Mouse (Mus musculus) spleen, adult 2 months (tissue): ENCODE results near the gene Trp73. TPM values are rescaled to one million over a fixed set of nuclear protein-coding genes. Genes with fewer than 3 reads are reported as not detected.

ENCODE experiments used
- DNase-seq, 2 experiments: peaks; one replicate each; pipeline versions ENCODE4 v3.0.0 to v3.0.0-alpha.2; 2012 to 2021; ENCODE audit warnings: low spot score in 2 of 2, low read depth in 1 of 2
- H3K27ac ChIP-seq: fragments of 200-500 bp; 2 replicates; pipeline ENCODE4 v1.5.1; 2012; ENCODE audit warnings: low read length, inconsistent platforms; ENCODE audit not compliant: insufficient read depth
- H3K27me3 ChIP-seq: fragments of 200-500 bp; 2 replicates; pipeline ENCODE4 v1.6.1; 2012; ENCODE audit warnings: mild to moderate bottlenecking, moderate library complexity, low read length, inconsistent platforms; ENCODE audit not compliant: control insufficient read depth, insufficient read depth
- H3K36me3 ChIP-seq: fragments of 200-500 bp; 2 replicates; pipeline ENCODE4 v1.6.1; 2012; ENCODE audit warnings: mild to moderate bottlenecking, low read length, inconsistent platforms; ENCODE audit not compliant: control insufficient read depth, insufficient read depth
- H3K4me1 ChIP-seq: fragments of 200-500 bp; 2 replicates; pipeline ENCODE4 v1.6.1; 2011; ENCODE audit warnings: inconsistent platforms; ENCODE audit not compliant: control insufficient read depth, insufficient read depth, insufficient read length
- H3K4me3 ChIP-seq: fragments of 200-500 bp; 2 replicates; pipeline ENCODE4 v1.5.1; 2011; ENCODE audit warnings: mild to moderate bottlenecking, inconsistent platforms; ENCODE audit not compliant: insufficient read depth, insufficient read length; ENCODE audit errors: extremely low read depth
- CTCF ChIP-seq: fragments of 200-500 bp; IDR thresholded peaks from 2 replicates; pipeline ENCODE4 v1.5.1; 2011; ENCODE audit warnings: mild to moderate bottlenecking, inconsistent platforms; ENCODE audit not compliant: insufficient read depth, insufficient read length, insufficient replicate concordance; ENCODE audit errors: extremely low read depth
- POLR2A ChIP-seq: fragments of 200-500 bp; IDR thresholded peaks from 2 replicates; pipeline ENCODE4 v1.6.1; 2011; ENCODE audit warnings: low read depth, low read length, inconsistent platforms
- WGBS: fragments of 180-500 bp; shearing (Covaris S2); methylation state at CpG from one replicate; pipeline ENCODE4 v1.1.7; 2018; 5-methylcytosine and 5-hydroxymethylcytosine counted together
- polyA plus RNA-seq: library from polyadenylated mRNA; depleted of rRNA; stranded (reverse); fragments of >200 nt; gene quantifications from 2 replicates; pipeline ENCODE4 v1.2.3, GENCODE M21; 2012

Trp73 gene
- polyA plus RNA-seq, 1 experiment = 0.34 TPM

DNA sequence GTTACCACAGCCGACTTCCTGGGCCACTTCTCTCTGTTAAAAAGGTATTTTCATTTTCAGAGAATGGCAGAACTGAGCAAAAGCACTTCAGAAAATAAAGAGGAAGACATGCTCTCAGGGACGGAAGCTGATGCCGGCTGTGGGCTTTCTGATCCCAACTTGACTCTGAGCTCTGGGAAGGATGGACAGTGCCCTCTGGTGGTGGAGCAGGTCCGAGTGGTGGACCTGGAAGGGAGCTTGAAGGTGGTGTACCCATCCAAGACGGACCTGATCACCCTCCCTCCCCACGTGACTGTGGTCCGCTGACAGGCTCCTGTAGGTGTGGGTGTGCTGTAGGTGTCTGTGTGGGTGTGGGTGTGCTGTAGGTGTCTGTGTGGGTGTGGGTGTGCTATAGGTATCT is 120.4 kb downstream of the Trp73 start:
- Histone ChIP-seq H3K4me3 (no peak overlapping the region), H3K4me1 (no peaks in the 10 kb centered on the region; the same call in 1 of the 2 replicates), H3K36me3 (peaks cover 36% of the 10 kb centered on the region), H3K27me3 (no peaks in the 10 kb centered on the region), H3K27ac (no peak overlapping the region)
- TF ChIP-seq POLR2A = no peak
- peak; percentile 64 for TF ChIP-seq CTCF
- 50% methylated on average over 7 of the region's 7 CpGs for WGBS
- DNase-seq = peak in 1 of 2 experiments; percentile 34

GRCm38 (mm10) chr4:154015476-154015875 is 124.5 kb downstream of the Trp73 start:
- no peak overlapping the region for H3K4me3 ChIP-seq
- no peak for DNase-seq
- peaks cover 18% of the 10 kb centered on the region for H3K4me1 ChIP-seq
- H3K27ac ChIP-seq = no peak overlapping the region
- 95% methylated on average over 11 of the region's 11 CpGs for WGBS
- no peak for TF ChIP-seq POLR2A
- TF ChIP-seq CTCF = no peak
- H3K27me3 ChIP-seq = no peaks in the 10 kb centered on the region; the same call in 1 of the 2 replicates
- H3K36me3 ChIP-seq = peaks cover 29% of the 10 kb centered on the region

DNA sequence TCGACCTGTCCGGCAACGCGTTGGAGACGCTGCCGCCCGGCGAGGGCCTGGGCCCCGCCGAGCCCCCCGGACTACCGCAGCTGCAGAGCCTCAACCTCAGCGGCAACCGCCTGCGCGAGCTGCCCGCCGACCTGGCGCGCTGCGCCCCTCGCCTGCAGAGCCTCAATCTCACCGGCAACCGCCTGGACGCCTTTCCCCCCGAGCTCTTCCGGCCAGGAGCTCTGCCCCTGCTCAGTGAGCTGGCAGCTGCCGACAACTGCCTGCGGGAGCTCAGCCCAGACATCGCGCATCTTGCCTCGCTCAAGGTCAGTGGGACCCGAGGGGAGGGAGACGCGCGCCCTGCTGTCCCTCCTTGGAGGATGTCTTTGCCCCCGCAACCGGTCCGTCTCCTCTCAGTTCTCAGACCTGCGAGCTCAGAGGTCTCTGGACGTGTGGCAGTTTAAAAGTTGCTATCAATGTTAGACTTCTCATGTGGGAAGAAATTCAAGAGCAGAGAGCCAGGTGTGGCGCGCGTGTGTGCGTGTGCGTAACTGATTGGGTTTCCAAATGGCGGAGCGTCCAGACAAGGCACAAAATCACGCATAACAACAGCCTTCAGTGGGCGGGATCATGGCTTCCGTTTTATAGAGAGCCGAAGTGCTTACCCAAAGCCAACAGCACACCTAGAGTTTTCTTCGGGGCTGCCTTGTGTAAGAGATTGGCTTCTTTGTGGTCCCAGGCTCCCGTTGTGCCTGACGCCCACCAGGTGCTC is 127.7 kb downstream of the Trp73 start:
- Histone ChIP-seq H3K4me1 (peaks cover 18% of the 10 kb centered on the region), H3K36me3 (peaks cover 11% of the 10 kb centered on the region), H3K27ac (no peak overlapping the region), H3K4me3 (peak overlapping the region; percentile 93), H3K27me3 (no peaks in the 10 kb centered on the region; the same call in 1 of the 2 replicates)
- DNase-seq = no peak
- TF ChIP-seq POLR2A (no peak), CTCF (no peak)
- 1% methylated on average over 55 of the region's 55 CpGs for WGBS

DNA sequence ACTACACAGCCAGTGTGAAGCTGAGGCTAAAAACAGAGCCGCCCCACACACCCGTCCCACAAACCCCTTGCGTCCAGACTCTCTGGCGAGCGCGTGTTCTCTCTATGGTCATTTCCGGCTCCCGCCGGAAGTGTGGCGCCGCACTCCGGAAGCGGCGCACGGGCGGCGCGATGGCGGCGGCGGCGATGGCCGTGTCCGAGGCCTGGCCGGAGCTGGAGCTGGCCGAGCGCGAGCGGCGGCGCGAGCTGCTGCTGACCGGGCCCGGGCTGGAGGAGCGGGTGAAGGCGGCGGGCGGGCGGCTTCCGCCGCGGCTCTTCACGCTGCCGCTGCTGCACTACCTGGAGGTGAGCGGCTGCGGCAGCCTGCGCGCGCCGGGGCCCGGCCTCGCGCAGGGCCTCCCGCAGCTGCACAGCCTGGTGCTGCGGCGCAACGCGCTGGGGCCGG is 128.3 kb downstream of the Trp73 start, which contains the start of gene Lrrc47:
Gene Lrrc47, plus strand, starts transcription at position 86 of the 444 bp plus-strand sequence.
- under 1% methylated on average over 58 of the region's 59 CpGs for WGBS
- H3K27me3 ChIP-seq = no peaks in the 10 kb centered on the region; the same call in 1 of the 2 replicates
- peak; percentile 11; the same call in 1 of the 2 replicates for TF ChIP-seq POLR2A
- TF ChIP-seq CTCF = no peak
- peak; percentile 45 to 77 for DNase-seq
- H3K27ac ChIP-seq = peak within 1 kb of the TSS; percentile 56
- peaks cover 10% of the 10 kb centered on the region for H3K36me3 ChIP-seq
- peak within 1 kb of the TSS; percentile 93 for H3K4me3 ChIP-seq
- peaks cover 18% of the 10 kb centered on the region for H3K4me1 ChIP-seq

- Histone ChIP-seq H3K36me3 (peaks cover 8% of the 10 kb centered on the region), H3K27ac (peak overlapping the region; percentile 56), H3K4me3 (peak overlapping the region; percentile 93; the same call in 1 of the 2 replicates), H3K27me3 (no peaks in the 10 kb centered on the region; the same call in 1 of the 2 replicates), H3K4me1 (peaks cover 18% of the 10 kb centered on the region)
- DNase-seq = no peak
- whole genome bisulfite sequencing = 32% methylated on average over 13 of the region's 13 CpGs
- TF ChIP-seq CTCF (no peak), POLR2A (no peak)
Observed at GRCm38 (mm10) chr4:154010907-154011645, 128.9 kb downstream of the Trp73 start.

- no peak overlapping the region for H3K4me3 ChIP-seq
- TF ChIP-seq POLR2A (no peak), CTCF (no peak)
- WGBS = 77% methylated on average over 4 of the region's 4 CpGs
- no peak overlapping the region for H3K27ac ChIP-seq
- peaks cover 8% of the 10 kb centered on the region for H3K4me1 ChIP-seq
- H3K36me3 ChIP-seq = 0 out of 2 replicates have a peak, but pooled peaks cover 4% of the 10 kb centered on the region
- no peak for DNase-seq
- no peaks in the 10 kb centered on the region; the same call in 1 of the 2 replicates for H3K27me3 ChIP-seq
Observed at GRCm38 (mm10) chr4:154007759-154008158, 132.2 kb downstream of the Trp73 start.
